Comparison of ENCODE assay signal across 7 mouse cellular contexts in the genomic region with DNA sequence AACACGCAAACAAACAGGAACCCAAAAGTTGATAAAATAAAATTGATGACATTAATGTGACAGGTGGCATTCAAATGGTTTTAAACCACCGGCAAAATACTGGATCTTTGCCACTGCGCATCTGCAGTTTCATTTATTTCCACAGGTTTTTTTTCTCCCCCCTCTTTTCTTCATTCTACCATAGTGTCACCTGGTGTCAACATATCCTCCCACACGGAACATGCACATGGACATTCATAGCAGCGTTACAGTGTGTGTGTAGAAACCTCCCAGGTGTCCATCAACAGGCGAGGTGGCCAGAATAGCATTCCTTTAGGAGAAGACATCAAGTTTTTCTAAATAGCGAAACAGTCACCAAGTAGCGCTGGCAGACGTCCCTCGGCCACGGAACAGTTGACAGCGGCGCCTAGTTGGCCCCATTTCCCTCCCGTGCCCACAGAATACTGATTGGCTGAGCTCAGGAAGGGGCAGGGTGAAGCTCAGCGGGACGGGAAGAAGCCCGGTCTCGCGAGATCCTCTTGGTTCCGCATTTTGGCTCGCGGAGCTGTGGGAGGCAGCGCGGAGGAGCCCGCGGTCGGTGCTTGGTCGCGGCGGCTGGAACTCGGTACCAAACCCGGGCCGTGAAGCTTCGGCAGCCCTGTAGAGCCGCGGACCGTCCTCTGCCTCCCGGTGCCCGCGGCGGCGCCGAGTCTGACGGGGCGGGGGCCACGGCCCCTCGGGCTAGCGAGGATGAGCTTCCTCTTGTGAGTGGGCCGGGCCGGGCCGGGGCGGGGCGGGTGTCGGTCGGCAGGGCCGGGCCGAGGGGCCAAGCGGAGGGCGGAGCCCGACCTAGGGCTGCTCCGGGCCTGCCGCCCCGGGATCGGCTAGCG. TPM values are rescaled to one million over a fixed set of nuclear protein-coding genes. Genes with fewer than 3 reads are reported as not detected.
DNase-seq lines count a peak whose midpoint lies in the region; ATAC-seq lines count a peak whose summit lies in the region.

Mthfd2 (minus strand) TSS at position 384 of the 869 bp plus-strand sequence.
Mob1a (plus strand) TSS at position 492 of the 869 bp plus-strand sequence.

- peak within 1 kb of the TSS; percentile 96 for H3K27ac ChIP-seq in intestine, embryonic 16.5 days (ENCODE audit: low read length)
- H3K27ac ChIP-seq in midbrain, embryonic 11.5 days (ENCODE audit: low read depth, low read length), result peak within 1 kb of the TSS; percentile 45

- H3K9me3 ChIP-seq in intestine, embryonic 16.5 days (ENCODE audit: control insufficient read depth, low read length), result no peaks in the 10 kb centered on the region
- H3K9me3 ChIP-seq in midbrain, embryonic 11.5 days (ENCODE audit: control insufficient read depth, low read length), result no peaks in the 10 kb centered on the region

- peak; percentile 99 for ATAC-seq in intestine, embryonic 16.5 days
- ATAC-seq in midbrain, embryonic 11.5 days (ENCODE audit: low FRiP score), result peak; percentile 98

- DNase-seq in adrenal gland, adult 8-10 months, result peak; percentile 92
- peak; percentile 93 for DNase-seq in embryo, embryonic 9.5 days (ENCODE audit: extremely low spot score)
- DNase-seq in gastrocnemius, postnatal 4 days (ENCODE audit: low spot score in 2 of 2), result peak; percentile 87 to 94
- DNase-seq in left cerebral cortex, postnatal 36 days (ENCODE audit: low spot score in 2 of 2), result peak; percentile 92 to 95
- DNase-seq in midbrain, embryonic 11.5 days (ENCODE audit: low spot score, missing footprints), result peak; percentile 98
- DNase-seq in skeletal muscle tissue, adult 2 months (ENCODE audit: low read depth, low spot score), result peak; percentile 96

- intact Hi-C loops in left cerebral cortex, postnatal 36 days (cut with DNase I), result loop anchor here (5.0 to 10.0 kb wide), 2 partner anchors 113 to 211 kb away; partner anchors contain the start of gene Mogs

- H3K4me2 ChIP-seq in intestine, embryonic 16.5 days (ENCODE audit: low read depth, low read length), result peak within 1 kb of the TSS; percentile 83
- H3K4me2 ChIP-seq in midbrain, embryonic 11.5 days, result peak within 1 kb of the TSS; percentile 66

- no peaks in the 10 kb centered on the region for H3K27me3 ChIP-seq in intestine, embryonic 16.5 days (replicated peaks; ENCODE audit: control insufficient read depth, insufficient read depth, low read length)
- no peaks in the 10 kb centered on the region for H3K27me3 ChIP-seq in midbrain, embryonic 11.5 days (ENCODE audit: control insufficient read depth, insufficient read depth, low read length)

- WGBS in intestine, embryonic 16.5 days, result 1% methylated on average over 63 of the region's 65 CpGs
- 1% methylated on average over 56 of the region's 65 CpGs for WGBS in midbrain, embryonic 11.5 days

- peak within 1 kb of the TSS; percentile 83 for H3K4me3 ChIP-seq in intestine, embryonic 16.5 days (ENCODE audit: low read length)
- peak within 1 kb of the TSS; percentile 61 for H3K4me3 ChIP-seq in midbrain, embryonic 11.5 days (ENCODE audit: low read depth, low read length)

- H3K4me1 ChIP-seq in intestine, embryonic 16.5 days (ENCODE audit: control insufficient read depth, insufficient read depth, low read length), result peaks cover 9% of the 10 kb centered on the region
- peaks cover 16% of the 10 kb centered on the region for H3K4me1 ChIP-seq in midbrain, embryonic 11.5 days (ENCODE audit: control insufficient read depth, insufficient read depth, low read length)

- H3K9ac ChIP-seq in intestine, embryonic 16.5 days (ENCODE audit: low read depth, low read length), result peak within 1 kb of the TSS; percentile 90
- peak within 1 kb of the TSS; percentile 76 for H3K9ac ChIP-seq in midbrain, embryonic 11.5 days (ENCODE audit: low read length)

- peaks cover 5% of the 10 kb centered on the region; the same call in 1 of the 2 replicates for H3K36me3 ChIP-seq in intestine, embryonic 16.5 days (ENCODE audit: control insufficient read depth, insufficient read depth, low read length)
- no peaks in the 10 kb centered on the region for H3K36me3 ChIP-seq in midbrain, embryonic 11.5 days (ENCODE audit: control insufficient read depth, insufficient read depth, low read length)

RNA-seq across cellular contexts. Expression of gene Mthfd2, which starts in this region (rescaled TPM):
- total RNA-seq in adrenal gland, adult 8-10 months (2022), result 10 to 100 TPM; 14.4 to 19.3 (median 17.6) TPM
- total RNA-seq in gastrocnemius, postnatal 4 days (2021), result 10 to 100 TPM in 1 of 2 experiments, 1 to 10 TPM in 1; 7.5 to 10.6 TPM
- polyA plus RNA-seq in intestine, embryonic 16.5 days (2015; fragmentation: Nextera tagmentation; extraction: Ambion mirVana), result 36.4 and 43.5 TPM in 2 replicates
- total RNA-seq in left cerebral cortex, postnatal 36 days (2021), result 1 to 10 TPM; 4.6 to 6.2 TPM
- polyA plus RNA-seq in midbrain, embryonic 11.5 days (2014; fragmentation: Nextera tagmentation; extraction: Ambion mirVana), result 48.0 and 51.6 TPM in 2 replicates

RNA-seq across cellular contexts. Expression of gene Mob1a, which starts in this region (rescaled TPM):
- total RNA-seq in adrenal gland, adult 8-10 months (2022), result 10 to 100 TPM; 66.9 to 77.3 (median 71.4) TPM
- total RNA-seq in gastrocnemius, postnatal 4 days (2021), result 10 to 100 TPM; 36.6 to 42.8 TPM
- 50.8 and 52.8 TPM in 2 replicates for polyA plus RNA-seq in intestine, embryonic 16.5 days (2015; fragmentation: Nextera tagmentation; extraction: Ambion mirVana)
- total RNA-seq in left cerebral cortex, postnatal 36 days (2021), result 10 to 100 TPM; 19.0 to 20.8 TPM
- polyA plus RNA-seq in midbrain, embryonic 11.5 days (2014; fragmentation: Nextera tagmentation; extraction: Ambion mirVana), result 73.7 and 82.0 TPM in 2 replicates

Comparison
In these comparisons a context has a peak if more than half of its experiments do, and no peak if none do; other contexts are left out.
1. Peak in every context shown above with its lines: DNase-seq, ATAC-seq, H3K4me3 ChIP-seq and H3K27ac ChIP-seq.